Mouse (Mus musculus) small intestine, adult 2 months (tissue): ENCODE data around the gene Mmrn2. TPM values are rescaled to one million over a fixed set of nuclear protein-coding genes. Genes with fewer than 3 reads are reported as not detected.
A peak's percentile ranks its signal among the peaks of the same experiment; 100 is the strongest.
"Not testable (repeated sequence)": the region's sequence is repeated elsewhere in the genome, so short reads cannot be mapped to it uniquely, and the experiment has no call there.

ENCODE experiments used
- H3K27ac ChIP-seq: fragments of 200-500 bp; 2 replicates; pipeline ENCODE4 v1.5.1; 2012; ENCODE audit warnings: low read depth, low read length, control low read depth, inconsistent platforms; ENCODE audit not compliant: insufficient read depth
- H3K27me3 ChIP-seq: fragments of 200-500 bp; 2 replicates; pipeline ENCODE4 v1.6.1; 2012; ENCODE audit warnings: mild to moderate bottlenecking, moderate library complexity, low read length, inconsistent platforms; ENCODE audit not compliant: control insufficient read depth, insufficient read depth
- H3K36me3 ChIP-seq: fragments of 200-500 bp; 2 replicates; pipeline ENCODE4 v1.6.1; 2012; ENCODE audit warnings: mild to moderate bottlenecking, low read length, control low read depth, inconsistent platforms; ENCODE audit not compliant: control insufficient read depth, insufficient read depth
- H3K4me1 ChIP-seq: fragments of 200-500 bp; 2 replicates; pipeline ENCODE4 v1.6.1; 2012; ENCODE audit warnings: low read length, inconsistent platforms, mixed read lengths; ENCODE audit not compliant: control insufficient read depth, insufficient read depth, insufficient read length
- H3K4me3 ChIP-seq: fragments of 200-500 bp; 2 replicates; pipeline ENCODE4 v1.5.1; 2012; ENCODE audit warnings: low read depth, mild to moderate bottlenecking, control low read depth, inconsistent platforms, low read length, moderate library complexity
- CTCF ChIP-seq: fragments of 200-500 bp; IDR thresholded peaks from 2 replicates; pipeline ENCODE4 v1.5.1; 2012; ENCODE audit warnings: low read depth, mild to moderate bottlenecking, control low read depth, inconsistent platforms, low read length, moderate library complexity, mixed read lengths; ENCODE audit not compliant: insufficient replicate concordance, insufficient read length; ENCODE audit errors: extremely low read depth
- POLR2A ChIP-seq: fragments of 200-500 bp; IDR thresholded peaks from 2 replicates; pipeline ENCODE4 v1.6.1; 2012; ENCODE audit warnings: low read depth, mild to moderate bottlenecking, control low read depth, inconsistent platforms, low read length, moderate library complexity
- WGBS: fragments of 180-500 bp; shearing (Covaris S2); methylation state at CpG from one replicate; pipeline ENCODE4 v1.1.7; 2018; 5-methylcytosine and 5-hydroxymethylcytosine counted together
- polyA plus RNA-seq: library from polyadenylated mRNA; depleted of rRNA; stranded (reverse); fragments of >200 nt; gene quantifications from 2 replicates; pipeline ENCODE4 v1.2.3, GENCODE M21; 2012

Mmrn2 gene
- polyA plus RNA-seq, 1 experiment = 5.5 TPM

GRCm38 (mm10) chr14:34360251-34360650, 15.0 kb upstream of the Mmrn2 start:
- Histone ChIP-seq H3K36me3 (no peaks in the 10 kb centered on the region), H3K4me3 (no peak overlapping the region), H3K4me1 (peaks cover 16% of the 10 kb centered on the region; the same call in 1 of the 2 replicates), H3K27ac (no peak overlapping the region), H3K27me3 (no peaks in the 10 kb centered on the region)
- TF ChIP-seq POLR2A (no peak), CTCF (no peak)
- WGBS = 44% methylated on average over 6 of the region's 6 CpGs

GRCm38 (mm10) chr14:34362135-34362534, 13.1 kb upstream of the Mmrn2 start:
- Histone ChIP-seq H3K4me1 (peaks cover 16% of the 10 kb centered on the region; the same call in 1 of the 2 replicates), H3K27ac (no peak overlapping the region), H3K4me3 (no peak overlapping the region), H3K36me3 (no peaks in the 10 kb centered on the region), H3K27me3 (no peaks in the 10 kb centered on the region)
- TF ChIP-seq POLR2A (no peak), CTCF (no peak)
- WGBS = 28% methylated on average over 4 of the region's 4 CpGs

GRCm38 (mm10) chr14:34362726-34363445, 12.4 kb upstream of the Mmrn2 start:
- Histone ChIP-seq H3K27ac (peak overlapping the region; percentile 92), H3K27me3 (no peaks in the 10 kb centered on the region), H3K36me3 (no peaks in the 10 kb centered on the region), H3K4me3 (peak overlapping the region; percentile 62), H3K4me1 (peaks cover 16% of the 10 kb centered on the region; the same call in 1 of the 2 replicates)
- 45% methylated on average over 18 of the region's 18 CpGs for WGBS
- TF ChIP-seq POLR2A (no peak), CTCF (peak; percentile 69; the same call in 1 of the 2 replicates)

GRCm38 (mm10) chr14:34363490-34364253, 11.6 kb upstream of the Mmrn2 start:
- H3K27ac ChIP-seq = peak overlapping the region; percentile 92
- H3K36me3 ChIP-seq = no peaks in the 10 kb centered on the region
- peak overlapping the region; percentile 62 for H3K4me3 ChIP-seq
- TF ChIP-seq POLR2A = peak; percentile 50; the same call in 1 of the 2 replicates
- TF ChIP-seq CTCF = peak; percentile 71
- H3K27me3 ChIP-seq = no peaks in the 10 kb centered on the region
- 7% methylated on average over 32 of the region's 32 CpGs for whole genome bisulfite sequencing
- H3K4me1 ChIP-seq = peaks cover 16% of the 10 kb centered on the region; the same call in 1 of the 2 replicates

GRCm38 (mm10) chr14:34364254-34365146, 10.8 kb upstream of the Mmrn2 start:
- Histone ChIP-seq H3K4me1 (peaks cover 16% of the 10 kb centered on the region; the same call in 1 of the 2 replicates), H3K27ac (peak overlapping the region; percentile 92), H3K4me3 (peak overlapping the region; percentile 62)
- 92% methylated on average over 15 of the region's 15 CpGs for WGBS
- not testable (repeated sequence) for H3K27me3 ChIP-seq, H3K36me3 ChIP-seq

- WGBS = 95% methylated on average over 2 of the region's 2 CpGs
- H3K27me3 ChIP-seq = no peaks in the 10 kb centered on the region
- no peak overlapping the region for H3K27ac ChIP-seq
- H3K4me1 ChIP-seq = peaks cover 16% of the 10 kb centered on the region; the same call in 1 of the 2 replicates
- no peaks in the 10 kb centered on the region for H3K36me3 ChIP-seq
- no peak for TF ChIP-seq POLR2A
- no peak for TF ChIP-seq CTCF
- H3K4me3 ChIP-seq = no peak overlapping the region
These were observed 10.1 kb upstream of the Mmrn2 start for GRCm38 (mm10) chr14:34365147-34365507.

- H3K27me3 ChIP-seq = no peaks in the 10 kb centered on the region
- TF ChIP-seq CTCF (peak; percentile 25; the same call in 1 of the 2 replicates), POLR2A (no peak)
- WGBS = 76% methylated on average over 3 of the region's 3 CpGs
These were observed 5.1 kb upstream of the Mmrn2 start for GRCm38 (mm10) chr14:34370203-34370602.

More at GRCm38 (mm10) chr14:34370203-34370602, 5.1 kb upstream of the Mmrn2 start:
- Histone ChIP-seq H3K36me3 (no peaks in the 10 kb centered on the region), H3K27ac (no peak overlapping the region), H3K4me1 (no peaks in the 10 kb centered on the region), H3K4me3 (no peak overlapping the region)
